Mouse (Mus musculus) hindbrain, embryonic 15.5 days (tissue): ENCODE data around the gene Ttll5. TPM values are rescaled to one million over a fixed set of nuclear protein-coding genes. Genes with fewer than 3 reads are reported as not detected.

Experiments used
- ATAC-seq: fragments of 200-750 bp; cut with Nextera tagmentation; 2 replicates; pipeline ENCODE4 v1.8.0; 2017; ENCODE audit warnings: low read depth, moderate number of reproducible peaks, moderate TSS enrichment; ENCODE audit not compliant: low FRiP score
- H3K27ac ChIP-seq: fragments of 300-500 bp; sonication (generic); replicated peaks from 2 replicates; pipeline ENCODE4 v1.5.1; 2015; ENCODE audit warnings: mild to moderate bottlenecking, inconsistent platforms
- H3K27me3 ChIP-seq: fragments of 300-500 bp; sonication (generic); 2 replicates; pipeline ENCODE4 v1.6.1; 2015; ENCODE audit warnings: control low read depth, inconsistent platforms
- H3K36me3 ChIP-seq: fragments of 300-500 bp; sonication (generic); 2 replicates; pipeline ENCODE4 v1.6.1; 2015; ENCODE audit warnings: control low read depth, inconsistent platforms
- H3K4me1 ChIP-seq: fragments of 300-500 bp; sonication (generic); replicated peaks from 2 replicates; pipeline ENCODE4 v1.6.1; 2015; ENCODE audit warnings: control low read depth, inconsistent platforms
- H3K4me2 ChIP-seq: fragments of 300-500 bp; sonication (generic); 2 replicates; pipeline ENCODE4 v1.6.1; 2015; ENCODE audit warnings: moderate library complexity, mild to moderate bottlenecking, inconsistent platforms
- H3K4me3 ChIP-seq: fragments of 300-500 bp; sonication (generic); 2 replicates; pipeline ENCODE4 v1.5.1; 2015; ENCODE audit warnings: mild to moderate bottlenecking, inconsistent platforms
- H3K9ac ChIP-seq: fragments of 300-500 bp; sonication (generic); 2 replicates; pipeline ENCODE4 v1.6.1; 2015; ENCODE audit warnings: inconsistent platforms
- H3K9me3 ChIP-seq: fragments of 300-500 bp; sonication (generic); 2 replicates; pipeline ENCODE4 v1.6.1; 2016; ENCODE audit warnings: control low read depth, inconsistent platforms
- WGBS: fragments of 180-500 bp; shearing (Covaris S2); methylation state at CpG from one replicate; pipeline ENCODE4 v1.1.7; 2015; 5-methylcytosine and 5-hydroxymethylcytosine counted together
- polyA plus RNA-seq: library from polyadenylated mRNA; unstranded; fragments of >200 nt; fragmentation: Nextera tagmentation; extraction: Ambion mirVana; gene quantifications from 2 replicates; pipeline ENCODE4 v1.2.1, GENCODE M21; 2015

The Ttll5 gene
- polyA plus RNA-seq, 1 experiment from 2014 or later: 11.8 TPM

GRCm38 (mm10) chr12:85811676-85812075 is 12.8 kb upstream of the Ttll5 start:
- Histone ChIP-seq H3K9me3 (no peaks in the 10 kb centered on the region), H3K4me3 (no peak overlapping the region), H3K27me3 (no peaks in the 10 kb centered on the region), H3K4me1 (no peaks in the 10 kb centered on the region), H3K9ac (no peak overlapping the region), H3K27ac (no peak overlapping the region), H3K36me3 (peaks cover 30% of the 10 kb centered on the region), H3K4me2 (no peak overlapping the region)
- WGBS: 94% methylated on average over 4 of the region's 4 CpGs
- no peak for ATAC-seq

- peaks cover 39% of the 10 kb centered on the region for H3K36me3 ChIP-seq
- no peak overlapping the region for H3K4me2 ChIP-seq
- no peak overlapping the region for H3K9ac ChIP-seq
- H3K27me3 ChIP-seq: no peaks in the 10 kb centered on the region
- H3K4me1 ChIP-seq: no peaks in the 10 kb centered on the region
- no peaks in the 10 kb centered on the region for H3K9me3 ChIP-seq
- no peak overlapping the region for H3K4me3 ChIP-seq
- 74% methylated on average over 2 of the region's 2 CpGs for WGBS
- ATAC-seq: no peak
- H3K27ac ChIP-seq: no peak overlapping the region
Observed at GRCm38 (mm10) chr12:85813599-85813998, 10.9 kb upstream of the Ttll5 start.

GRCm38 (mm10) chr12:85822051-85822450 is 2.4 kb upstream of the Ttll5 start:
- Histone ChIP-seq H3K9ac (no peak overlapping the region), H3K4me3 (no peak overlapping the region), H3K27me3 (no peaks in the 10 kb centered on the region), H3K27ac (no peak overlapping the region), H3K36me3 (peaks cover 26% of the 10 kb centered on the region), H3K4me2 (no peak overlapping the region), H3K4me1 (peaks cover 28% of the 10 kb centered on the region), H3K9me3 (no peaks in the 10 kb centered on the region)
- 76% methylated on average over 9 of the region's 9 CpGs for WGBS
- ATAC-seq: no peak

GRCm38 (mm10) chr12:85825361-85825760 is 902 bp downstream of the Ttll5 start:
- H3K9ac ChIP-seq: peak overlapping the region; percentile 85
- 8% methylated on average over 8 of the region's 8 CpGs for WGBS
- no peaks in the 10 kb centered on the region for H3K27me3 ChIP-seq
- H3K27ac ChIP-seq: peak overlapping the region; percentile 95
- no peak for ATAC-seq
- H3K36me3 ChIP-seq: peaks cover 12% of the 10 kb centered on the region
- H3K4me1 ChIP-seq: peaks cover 28% of the 10 kb centered on the region
- no peaks in the 10 kb centered on the region for H3K9me3 ChIP-seq
- H3K4me3 ChIP-seq: peak overlapping the region; percentile 86
- H3K4me2 ChIP-seq: peak overlapping the region; percentile 69

- ATAC-seq: no peak
- Histone ChIP-seq H3K27ac (no peak overlapping the region), H3K9ac (no peak overlapping the region), H3K4me1 (peaks cover 28% of the 10 kb centered on the region), H3K4me2 (peak overlapping the region; percentile 69), H3K27me3 (no peaks in the 10 kb centered on the region), H3K36me3 (peaks cover 10% of the 10 kb centered on the region), H3K9me3 (no peaks in the 10 kb centered on the region), H3K4me3 (0 out of 2 replicates have a peak overlapping the region, but pooled peaks have one; percentile 86)
- WGBS: 79% methylated on average over 2 of the region's 2 CpGs
Observed at GRCm38 (mm10) chr12:85825822-85826221, 1.4 kb downstream of the Ttll5 start.

- Histone ChIP-seq H3K4me1 (peaks cover 7% of the 10 kb centered on the region), H3K27me3 (no peaks in the 10 kb centered on the region), H3K36me3 (peaks cover 17% of the 10 kb centered on the region; the same call in 1 of the 2 replicates), H3K9ac (no peak overlapping the region), H3K4me2 (no peak overlapping the region), H3K27ac (no peak overlapping the region), H3K4me3 (no peak overlapping the region), H3K9me3 (no peaks in the 10 kb centered on the region)
- no peak for ATAC-seq
- 99% methylated on average over 3 of the region's 3 CpGs for WGBS
Observed at GRCm38 (mm10) chr12:85828856-85829255, 4.4 kb downstream of the Ttll5 start.

- no peak overlapping the region for H3K9ac ChIP-seq
- no peak for ATAC-seq
- no peaks in the 10 kb centered on the region for H3K27me3 ChIP-seq
- H3K27ac ChIP-seq: no peak overlapping the region
- H3K4me1 ChIP-seq: peaks cover 6% of the 10 kb centered on the region; the same call in 1 of the 2 replicates
- peaks cover 17% of the 10 kb centered on the region; the same call in 1 of the 2 replicates for H3K36me3 ChIP-seq
- 90% methylated on average over 3 of the region's 3 CpGs for WGBS
- no peak overlapping the region for H3K4me2 ChIP-seq
- H3K9me3 ChIP-seq: no peaks in the 10 kb centered on the region
- H3K4me3 ChIP-seq: no peak overlapping the region
Observed at GRCm38 (mm10) chr12:85829866-85830265, 5.4 kb downstream of the Ttll5 start.

- no peak overlapping the region for H3K4me3 ChIP-seq
- H3K9ac ChIP-seq: no peak overlapping the region
- ATAC-seq: no peak
- no peaks in the 10 kb centered on the region for H3K9me3 ChIP-seq
- no peak overlapping the region for H3K4me2 ChIP-seq
- 65% methylated on average over 3 of the region's 3 CpGs for WGBS
- no peak overlapping the region for H3K27ac ChIP-seq
- peaks cover 17% of the 10 kb centered on the region; the same call in 1 of the 2 replicates for H3K36me3 ChIP-seq
- no peaks in the 10 kb centered on the region for H3K27me3 ChIP-seq
- H3K4me1 ChIP-seq: peaks cover 4% of the 10 kb centered on the region; the same call in 1 of the 2 replicates
Observed at GRCm38 (mm10) chr12:85830691-85831090, 6.2 kb downstream of the Ttll5 start.

GRCm38 (mm10) chr12:85834543-85834942 is 10.1 kb downstream of the Ttll5 start:
- ATAC-seq: no peak
- no peaks in the 10 kb centered on the region for H3K9me3 ChIP-seq
- peaks cover 12% of the 10 kb centered on the region; the same call in 1 of the 2 replicates for H3K36me3 ChIP-seq
- no peaks in the 10 kb centered on the region for H3K4me1 ChIP-seq
- no peak overlapping the region for H3K27ac ChIP-seq
- H3K4me2 ChIP-seq: no peak overlapping the region
- WGBS: 94% methylated on average over 2 of the region's 2 CpGs
- no peaks in the 10 kb centered on the region for H3K27me3 ChIP-seq
- H3K9ac ChIP-seq: no peak overlapping the region
- H3K4me3 ChIP-seq: no peak overlapping the region

GRCm38 (mm10) chr12:85837765-85838164 is 13.3 kb downstream of the Ttll5 start:
- peaks cover 3% of the 10 kb centered on the region; the same call in 1 of the 2 replicates for H3K36me3 ChIP-seq
- no peak overlapping the region for H3K27ac ChIP-seq
- 91% methylated on average over 2 of the region's 2 CpGs for WGBS
- no peaks in the 10 kb centered on the region for H3K4me1 ChIP-seq
- no peak overlapping the region for H3K4me3 ChIP-seq
- H3K9ac ChIP-seq: no peak overlapping the region
- no peak overlapping the region for H3K4me2 ChIP-seq
- no peaks in the 10 kb centered on the region for H3K27me3 ChIP-seq
- H3K9me3 ChIP-seq: no peaks in the 10 kb centered on the region
- ATAC-seq: no peak

- Histone ChIP-seq H3K9me3 (no peaks in the 10 kb centered on the region), H3K4me2 (no peak overlapping the region), H3K4me1 (no peaks in the 10 kb centered on the region), H3K27ac (no peak overlapping the region), H3K27me3 (no peaks in the 10 kb centered on the region), H3K4me3 (no peak overlapping the region), H3K9ac (no peak overlapping the region), H3K36me3 (peaks cover 4% of the 10 kb centered on the region; the same call in 1 of the 2 replicates)
- WGBS: 96% methylated on average over 12 of the region's 12 CpGs
- no peak for ATAC-seq
Observed at GRCm38 (mm10) chr12:85839371-85840000, 15.0 kb downstream of the Ttll5 start.

- no peaks in the 10 kb centered on the region for H3K4me1 ChIP-seq
Observed at GRCm38 (mm10) chr12:85848164-85848958, 23.9 kb downstream of the Ttll5 start.

More at GRCm38 (mm10) chr12:85848164-85848958, 23.9 kb downstream of the Ttll5 start:
- Histone ChIP-seq H3K27ac (no peak overlapping the region), H3K27me3 (no peaks in the 10 kb centered on the region), H3K9me3 (no peaks in the 10 kb centered on the region), H3K4me3 (no peak overlapping the region), H3K4me2 (no peak overlapping the region), H3K36me3 (peaks cover 10% of the 10 kb centered on the region; the same call in 1 of the 2 replicates), H3K9ac (no peak overlapping the region)
- 83% methylated on average over 7 of the region's 7 CpGs for WGBS
- ATAC-seq: no peak
